Comparison of ENCODE assay signal across 8 mouse cellular contexts in the genomic region with DNA sequence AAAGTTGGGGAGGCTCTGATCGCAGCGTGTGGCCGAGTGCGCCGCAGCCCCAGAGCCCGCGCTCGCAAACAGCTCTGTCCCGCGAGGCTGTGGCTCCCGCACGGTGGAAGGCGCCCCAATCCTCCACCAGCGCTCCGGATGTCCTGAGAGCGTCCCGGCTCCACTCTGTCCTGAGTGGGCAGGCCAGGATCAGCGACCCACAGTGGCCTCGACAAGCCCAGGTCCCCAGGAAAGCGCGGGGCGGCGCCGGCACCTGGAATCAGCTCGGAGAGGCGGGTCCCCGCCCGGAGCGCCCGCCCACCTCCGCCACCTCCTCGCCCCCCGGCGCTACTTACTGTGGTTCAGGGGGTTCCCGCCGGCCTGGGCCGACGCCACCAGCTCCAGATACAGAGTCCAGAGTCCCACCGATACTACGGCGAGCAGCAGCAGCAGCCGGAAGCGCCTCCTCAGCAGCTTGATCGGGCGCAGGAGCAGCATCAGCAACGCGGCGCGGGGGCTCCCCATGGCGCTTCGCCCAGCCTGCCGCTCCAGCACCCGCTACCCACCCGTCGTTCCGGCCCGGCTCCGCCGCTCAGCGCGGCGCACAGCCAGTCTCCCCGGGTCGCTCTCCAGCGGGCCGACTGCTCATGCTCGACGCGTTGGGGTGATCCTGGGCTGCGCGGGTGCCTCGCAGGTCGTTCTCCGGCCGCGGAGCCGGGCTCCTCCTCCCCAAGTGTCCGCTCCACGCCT. TPM values are rescaled to one million over a fixed set of nuclear protein-coding genes. Genes with fewer than 3 reads are reported as not detected.
DNase-seq lines count a peak whose midpoint lies in the region; ATAC-seq and TF ChIP-seq lines count a peak whose summit lies in the region.
"Had no signal": no experiment of that assay in that cellular context is flagged by ENCODE, and none has a peak within 500 bp of the region (broad histone marks: within the 10 kb centered on the region; RNA-seq: fewer than 3 reads in every experiment).

A gene (plus strand): TSS at position 309 of the 729 bp plus-strand sequence.
A gene (minus strand): TSS at position 504 of the 729 bp plus-strand sequence.

- peak within 1 kb of the TSS; percentile 52 for H3K27ac ChIP-seq in ES-Bruce4 (ENCODE audit: insufficient read depth, low read length)
- H3K27ac ChIP-seq in forebrain, embryonic 10.5 days, result peak within 1 kb of the TSS; percentile 79
- H3K27ac ChIP-seq in small intestine, adult 2 months (ENCODE audit: insufficient read depth, low read depth, low read length), result no peak within 1 kb of the TSS

- H3K4me1 ChIP-seq in ES-Bruce4 (ENCODE audit: control insufficient read depth, insufficient read depth, low read length), result no peaks in the 10 kb centered on the region
- peaks cover 14% of the 10 kb centered on the region for H3K4me1 ChIP-seq in forebrain, embryonic 10.5 days
- peaks cover 4% of the 10 kb centered on the region; the same call in 1 of the 2 replicates for H3K4me1 ChIP-seq in small intestine, adult 2 months (ENCODE audit: control insufficient read depth, insufficient read depth, insufficient read length, low read length)

- H3K4me3 ChIP-seq in ES-Bruce4 (ENCODE audit: low read depth, low read length), result peak within 1 kb of the TSS; percentile 64
- peak within 1 kb of the TSS; percentile 81 for H3K4me3 ChIP-seq in forebrain, embryonic 10.5 days
- peak within 1 kb of the TSS; percentile 80 for H3K4me3 ChIP-seq in small intestine, adult 2 months (ENCODE audit: low read depth, low read length)

- H3K27me3 ChIP-seq in ES-Bruce4 (ENCODE audit: control insufficient read depth, insufficient read depth, low read length, poor library complexity, severe bottlenecking), result no peaks in the 10 kb centered on the region
- H3K27me3 ChIP-seq in forebrain, embryonic 10.5 days (ENCODE audit: poor library complexity, severe bottlenecking), result peaks cover 53% of the 10 kb centered on the region
- no peaks in the 10 kb centered on the region; the same call in 1 of the 2 replicates for H3K27me3 ChIP-seq in small intestine, adult 2 months (ENCODE audit: control insufficient read depth, insufficient read depth, low read length)

- peak; percentile 39 for ATAC-seq in megakaryocyte progenitor cell, adult 5-6 weeks (replicated peaks; ENCODE audit: poor library complexity)

- H3K9me3 ChIP-seq in ES-Bruce4 (replicated peaks; ENCODE audit: control insufficient read depth, insufficient read depth, low read length, poor library complexity, severe bottlenecking), result no peaks in the 10 kb centered on the region
- H3K9me3 ChIP-seq in forebrain, embryonic 10.5 days, result no peaks in the 10 kb centered on the region

- peak within 1 kb of the TSS; percentile 96 for H3K9ac ChIP-seq in ES-Bruce4 (ENCODE audit: low read depth, poor library complexity, severe bottlenecking)

- 1% methylated on average over 79 of the region's 79 CpGs for WGBS in forebrain, embryonic 10.5 days
- under 1% methylated on average over 78 of the region's 79 CpGs for WGBS in small intestine, adult 2 months

- no peak for TF ChIP-seq CTCF in ES-Bruce4 (IDR thresholded peaks at IDR 0.05; ENCODE audit: low read depth, low read length)
- TF ChIP-seq CTCF in small intestine, adult 2 months (IDR thresholded peaks at IDR 0.05; ENCODE audit: extremely low read depth, insufficient read length, insufficient replicate concordance, low read depth, low read length), result no peak

- DNase-seq in adrenal gland, adult 18-20 months (ENCODE audit: low spot score in 2 of 2), result peak; percentile 47 to 49
- DNase-seq in forebrain, embryonic 10.5 days (ENCODE audit: extremely low spot score, low spot score), result peak; percentile 54
- peak; percentile 57 for DNase-seq in induced T-regulatory cell, adult 2 months (ENCODE audit: low read depth)
- peak; percentile 18 to 38 for DNase-seq in left cerebral cortex, adult 8-10 months (ENCODE audit: low spot score in 2 of 2)

- no peak for TF ChIP-seq POLR2A in ES-Bruce4 (IDR thresholded peaks at IDR 0.05; ENCODE audit: insufficient read depth, low read length)
- TF ChIP-seq POLR2A in small intestine, adult 2 months (IDR thresholded peaks at IDR 0.05; ENCODE audit: low read depth, low read length), result no peak

- 0 out of 2 replicates have a peak, but pooled peaks have one; percentile 12 for TF ChIP-seq EP300 in ES-Bruce4 (IDR thresholded peaks at IDR 0.05; ENCODE audit: insufficient read depth, low read depth, low read length)

- no peaks in the 10 kb centered on the region for H3K36me3 ChIP-seq in ES-Bruce4 (ENCODE audit: control insufficient read depth, insufficient read depth, low read length, poor library complexity, severe bottlenecking)
- H3K36me3 ChIP-seq in forebrain, embryonic 10.5 days (replicated peaks), result no peaks in the 10 kb centered on the region
- H3K36me3 ChIP-seq in small intestine, adult 2 months (ENCODE audit: control insufficient read depth, insufficient read depth, low read length), result no peaks in the 10 kb centered on the region

RNA-seq across cellular contexts. Expression of the first gene that starts in this region (rescaled TPM):
- polyA plus RNA-seq in ES-Bruce4 (2011; ENCODE audit: insufficient read depth, insufficient read length, low read depth, missing spikeins), result not detected in 2 replicates
- under 1 TPM in 1 of 2 experiments, not detected in 1; 0.40 TPM for total RNA-seq in adrenal gland, adult 18-20 months (2021)
- not detected in 2 replicates for polyA plus RNA-seq in forebrain, embryonic 10.5 days (2016; fragmentation: Nextera tagmentation; extraction: Ambion mirVana)
- total RNA-seq in left cerebral cortex, adult 8-10 months (2022), result not detected
- total RNA-seq in megakaryocyte progenitor cell, adult 5-6 weeks (2015), result not detected in 2 replicates
- total RNA-seq in megakaryocyte progenitor cell, adult 5-6 weeks (2017), result not detected in 2 replicates
- 0.29 TPM in 1 of 2 replicates, not detected in the other for polyA plus RNA-seq in small intestine, adult 2 months (2012; rRNA removed)
- total RNA-seq: gastrocnemius, postnatal 36 days had no signal

RNA-seq across cellular contexts. Expression of the second gene that starts in this region (rescaled TPM):
- polyA plus RNA-seq in ES-Bruce4 (2011; ENCODE audit: insufficient read depth, insufficient read length, low read depth, missing spikeins), result 15.7 and 18.6 TPM in 2 replicates
- total RNA-seq in adrenal gland, adult 18-20 months (2021), result 1 to 10 TPM; 5.6 to 6.6 TPM
- polyA plus RNA-seq in forebrain, embryonic 10.5 days (2016; fragmentation: Nextera tagmentation; extraction: Ambion mirVana), result 0.25 and 0.36 TPM in 2 replicates
- total RNA-seq in left cerebral cortex, adult 8-10 months (2022), result under 1 TPM; 0.51 to 0.94 (median 0.70) TPM
- not detected in 2 replicates for total RNA-seq in megakaryocyte progenitor cell, adult 5-6 weeks (2015)
- 0.03 and 0.12 TPM in 2 replicates for total RNA-seq in megakaryocyte progenitor cell, adult 5-6 weeks (2017)
- 12.2 and 15.8 TPM in 2 replicates for polyA plus RNA-seq in small intestine, adult 2 months (2012; rRNA removed)

Comparison
In these comparisons a context has a peak if more than half of its experiments do, and no peak if none do; other contexts are left out.
1. Peak in DNase-seq, H3K4me3 ChIP-seq and H3K27ac ChIP-seq in forebrain, embryonic 10.5 days; RNA of the genes that start here not detected or under 1 TPM.
2. Peak in DNase-seq in left cerebral cortex, adult 8-10 months; RNA of the genes that start here not detected or under 1 TPM.
3. Peak in ATAC-seq in megakaryocyte progenitor cell, adult 5-6 weeks; RNA of the genes that start here not detected or under 1 TPM.